Mouse (Mus musculus) CD4-positive helper T cell, adult 2 months (primary cell): ENCODE results near the gene Dab2ip.

Experiments
- DNase-seq: peaks from one replicate; pipeline ENCODE4 v3.0.0-alpha.2; 2012; ENCODE audit warnings: low read depth, missing footprints, low spot score

Gene Dab2ip

DNA sequence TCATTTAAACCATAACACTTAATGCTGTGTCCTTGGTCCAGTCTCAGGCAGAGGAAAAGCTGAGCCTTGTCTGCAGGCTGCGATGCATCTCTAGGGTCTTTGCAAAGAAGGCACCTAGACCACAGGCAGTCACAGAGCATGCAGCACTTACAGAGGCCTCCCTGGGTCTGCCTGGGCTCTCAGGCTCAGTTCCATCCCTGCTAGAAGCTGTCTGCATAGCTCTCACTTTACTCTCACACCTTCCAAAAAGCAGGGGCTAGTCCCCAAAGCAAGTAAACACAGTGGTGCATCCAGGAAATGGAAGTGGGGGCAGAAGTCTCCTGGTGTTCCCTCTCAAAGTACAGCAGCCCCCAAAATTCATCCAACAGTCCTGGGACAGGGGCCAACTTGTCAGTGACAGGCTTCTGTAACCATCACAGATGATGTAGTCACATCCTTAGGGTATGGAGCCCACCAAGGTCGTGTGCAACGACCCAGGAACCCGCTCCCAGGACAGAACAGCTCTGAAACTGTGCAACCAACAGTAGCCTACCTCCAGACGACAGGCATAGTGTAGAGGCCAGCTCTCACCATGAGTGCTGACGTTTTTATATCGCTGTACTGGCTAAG is 192.6 kb downstream of the Dab2ip start:
- no peak for DNase-seq

DNA sequence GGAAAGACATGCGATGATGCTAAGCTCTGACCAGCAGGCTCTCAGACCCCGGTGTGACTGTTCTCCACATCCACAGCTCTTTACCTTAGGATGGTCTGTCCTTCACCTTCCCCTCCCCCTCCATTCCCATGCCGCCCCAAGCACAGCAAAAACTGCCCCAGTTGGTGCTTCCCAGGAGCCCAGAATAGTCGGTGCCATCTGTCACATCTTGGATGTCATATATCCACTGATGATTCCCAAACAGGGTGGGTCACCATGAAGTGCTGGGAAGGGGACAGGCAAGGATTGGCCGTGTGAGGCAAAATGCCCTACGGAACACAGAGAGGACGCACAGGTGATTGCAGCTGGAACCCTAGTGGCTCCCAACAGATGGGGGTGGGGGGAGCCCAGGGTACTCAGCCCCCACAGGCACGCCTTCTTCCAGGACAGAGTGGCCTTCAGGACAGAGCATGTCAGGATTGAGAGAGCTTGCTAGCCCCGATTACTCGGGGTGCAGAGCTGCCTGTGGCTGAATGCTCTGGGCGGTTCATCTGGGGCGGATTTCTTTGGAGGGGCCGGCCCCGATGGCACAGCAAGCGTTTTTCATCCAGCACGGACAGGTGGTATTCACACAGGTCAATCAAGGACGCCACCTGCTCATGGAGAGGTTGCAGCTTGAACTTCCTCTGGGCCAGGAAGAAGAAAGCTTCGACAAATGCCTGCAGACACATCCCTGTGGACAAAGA is 193.9 kb downstream of the Dab2ip start:
- no peak for DNase-seq

DNA sequence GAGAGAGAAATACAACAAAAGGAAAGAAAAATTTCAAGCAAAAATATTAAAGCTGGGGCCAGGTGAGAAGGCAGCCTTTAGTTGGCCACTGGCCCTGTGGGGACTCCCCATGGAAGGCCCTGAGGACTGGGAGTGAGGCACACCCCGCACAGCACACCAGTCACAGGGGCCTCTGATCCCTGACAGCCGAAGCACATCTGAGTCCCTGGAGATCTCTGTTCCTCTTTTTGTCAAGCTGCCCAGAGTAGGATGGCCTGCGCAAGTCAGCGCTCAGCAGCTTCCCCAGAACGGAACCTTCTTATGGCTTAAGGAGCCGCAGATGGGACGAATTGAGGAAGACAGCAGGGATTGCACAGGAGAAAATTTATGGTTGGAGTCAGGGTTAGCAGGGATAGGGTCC is 198.4 kb downstream of the Dab2ip start:
- no peak for DNase-seq

- no peak for DNase-seq
Observed at GRCm38 (mm10) chr2:35760352-35760751, 202.3 kb downstream of the Dab2ip start.

GRCm38 (mm10) chr2:35760867-35761266 is 202.8 kb downstream of the Dab2ip start:
- no peak for DNase-seq

GRCm38 (mm10) chr2:35761458-35761857 is 203.4 kb downstream of the Dab2ip start:
- no peak for DNase-seq

- DNase-seq, result no peak
Observed at GRCm38 (mm10) chr2:35763818-35764217, 205.8 kb downstream of the Dab2ip start.

DNA sequence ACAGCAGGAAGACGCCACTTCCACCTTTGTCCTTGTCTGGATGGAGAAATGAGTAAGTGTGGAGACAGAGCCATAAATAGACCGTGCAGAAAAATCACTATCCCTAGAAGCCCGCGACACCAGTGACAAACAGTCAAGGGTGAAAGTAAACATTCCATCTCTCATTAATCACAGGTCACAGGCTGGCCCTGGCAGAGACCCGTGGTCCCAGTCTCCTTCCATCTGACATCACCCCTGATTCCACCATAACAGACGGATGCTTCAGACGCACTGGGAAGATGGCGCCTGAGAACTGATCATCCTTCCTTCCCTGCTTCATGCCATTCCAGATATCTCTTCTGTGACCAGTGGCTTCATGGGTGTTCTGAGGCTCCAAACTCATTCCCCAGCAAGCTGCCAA is 206.3 kb downstream of the Dab2ip start:
- DNase-seq, result no peak

GRCm38 (mm10) chr2:35767834-35768537 is 209.9 kb downstream of the Dab2ip start:
- DNase-seq, result no peak

DNA sequence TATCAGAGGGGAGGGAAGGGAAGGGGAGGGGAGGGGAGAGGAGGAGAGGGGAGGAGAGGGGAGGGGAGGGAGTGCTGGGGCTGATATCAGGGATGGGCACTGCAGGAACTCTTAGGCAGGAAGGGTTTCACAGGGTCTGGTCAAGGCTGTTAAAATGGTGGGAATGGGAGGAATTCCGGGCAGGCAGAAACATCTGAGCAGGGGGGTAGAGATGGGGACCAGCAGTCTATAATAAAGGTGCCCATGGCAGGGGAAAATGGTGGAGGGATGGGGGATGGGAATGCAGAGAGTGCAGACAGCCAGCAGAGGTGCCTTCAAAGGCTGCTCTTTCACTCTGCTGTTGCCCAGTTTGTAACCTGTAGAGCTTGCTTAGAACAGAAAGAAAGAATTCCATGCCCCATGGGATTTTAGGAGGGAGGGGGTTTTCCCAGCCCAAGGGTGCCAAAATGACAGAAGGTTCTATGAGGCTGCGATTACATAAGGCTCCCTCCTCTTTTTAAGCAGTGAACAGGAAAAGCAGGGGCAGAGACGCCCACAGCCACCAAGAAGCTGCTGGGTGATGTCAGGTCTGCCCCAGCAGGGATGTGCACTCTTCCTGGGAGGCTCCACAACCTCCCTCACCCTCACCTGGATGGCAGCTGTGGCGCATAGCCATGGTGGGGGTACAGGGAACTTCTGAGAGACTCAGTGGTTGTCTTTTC is 210.6 kb downstream of the Dab2ip start:
- DNase-seq, result no peak

- no peak for DNase-seq
Observed at GRCm38 (mm10) chr2:35769398-35769797, 211.3 kb downstream of the Dab2ip start.

GRCm38 (mm10) chr2:35770541-35770940 is 212.5 kb downstream of the Dab2ip start:
- DNase-seq, result no peak

- no peak for DNase-seq
Observed at GRCm38 (mm10) chr2:35775651-35776055, 217.6 kb downstream of the Dab2ip start.

- DNase-seq, result no peak
Observed at GRCm38 (mm10) chr2:35776935-35777334, 218.9 kb downstream of the Dab2ip start.

- no peak for DNase-seq
Observed at GRCm38 (mm10) chr2:35779266-35779665, 221.2 kb downstream of the Dab2ip start.
